Mouse (Mus musculus) lung, adult 2 months (tissue): ENCODE results near the gene Spsb4.

Experiments
- CTCF ChIP-seq: fragments of 200-500 bp; IDR thresholded peaks from 2 replicates; pipeline ENCODE4 v1.5.1; 2011; ENCODE audit warnings: mild to moderate bottlenecking, low read length, control low read depth; ENCODE audit not compliant: insufficient read depth
- POLR2A ChIP-seq: fragments of 200-500 bp; IDR thresholded peaks from 2 replicates; pipeline ENCODE4 v1.6.1; 2011; ENCODE audit warnings: low read depth, mild to moderate bottlenecking, control low read depth, low read length, borderline replicate concordance; ENCODE audit errors: extremely low read depth

- TF ChIP-seq POLR2A (no peak), CTCF (no peak)
These were observed 94.9 kb downstream of the Spsb4 start for GRCm38 (mm10) chr9:96923577-96924316.
